Mouse (Mus musculus) liver, embryonic 12.5 days (tissue): ENCODE data around the gene Bbs9. TPM values are rescaled to one million over a fixed set of nuclear protein-coding genes. Genes with fewer than 3 reads are reported as not detected.

Experiments used
- ATAC-seq: fragments of 200-750 bp; cut with Nextera tagmentation; 2 replicates; pipeline ENCODE4 v1.8.0; 2017; ENCODE audit warnings: moderate number of reproducible peaks, mild to moderate bottlenecking, moderate library complexity
- H3K27ac ChIP-seq: fragments of 300-500 bp; sonication (generic); 2 replicates; pipeline ENCODE4 v1.5.1; 2016; ENCODE audit warnings: mild to moderate bottlenecking
- H3K27me3 ChIP-seq: fragments of 300-500 bp; sonication (generic); replicated peaks from 2 replicates; pipeline ENCODE4 v1.6.1; 2016; ENCODE audit warnings: mild to moderate bottlenecking, moderate library complexity
- H3K36me3 ChIP-seq: fragments of 300-500 bp; sonication (generic); 2 replicates; pipeline ENCODE4 v1.6.1; 2016; ENCODE audit warnings: mild to moderate bottlenecking, moderate library complexity
- H3K4me1 ChIP-seq: fragments of 300-500 bp; sonication (generic); 2 replicates; pipeline ENCODE4 v1.6.1; 2016
- H3K4me2 ChIP-seq: fragments of 300-500 bp; sonication (generic); 2 replicates; pipeline ENCODE4 v1.6.1; 2016; ENCODE audit warnings: mild to moderate bottlenecking, moderate library complexity
- H3K4me3 ChIP-seq: fragments of 300-500 bp; sonication (generic); 2 replicates; pipeline ENCODE4 v1.5.1; 2016; ENCODE audit warnings: mild to moderate bottlenecking, moderate library complexity
- H3K9ac ChIP-seq: fragments of 300-500 bp; sonication (generic); 2 replicates; pipeline ENCODE4 v1.6.1; 2016; ENCODE audit warnings: mild to moderate bottlenecking, moderate library complexity
- H3K9me3 ChIP-seq: fragments of 300-500 bp; sonication (generic); replicated peaks from 2 replicates; pipeline ENCODE4 v1.6.1; 2016; ENCODE audit warnings: mild to moderate bottlenecking, moderate library complexity
- WGBS: fragments of 180-500 bp; shearing (Covaris S2); methylation state at CpG from one replicate; pipeline ENCODE4 v1.1.7; 2016; ENCODE audit not compliant: insufficient replicate concordance; 5-methylcytosine and 5-hydroxymethylcytosine counted together
- polyA plus RNA-seq: library from polyadenylated mRNA; unstranded; fragments of >200 nt; fragmentation: Nextera tagmentation; extraction: Ambion mirVana; gene quantifications from 2 replicates; pipeline ENCODE4 v1.2.1, GENCODE M21; 2016

Bbs9 gene
- polyA plus RNA-seq, 1 experiment from 2014 or later = 5.4 TPM

GRCm38 (mm10) chr9:22651619-22652018, 176.1 kb downstream of the Bbs9 start:
- H3K9me3 ChIP-seq = no peaks in the 10 kb centered on the region; the same call in 1 of the 2 replicates
- no peaks in the 10 kb centered on the region for H3K27me3 ChIP-seq
- WGBS = 79% methylated on average over 3 of the region's 3 CpGs
- H3K4me3 ChIP-seq = no peak overlapping the region
- H3K9ac ChIP-seq = no peak overlapping the region
- no peaks in the 10 kb centered on the region for H3K36me3 ChIP-seq
- no peak overlapping the region for H3K27ac ChIP-seq
- H3K4me2 ChIP-seq = no peak overlapping the region
- ATAC-seq = no peak
- H3K4me1 ChIP-seq = no peaks in the 10 kb centered on the region

GRCm38 (mm10) chr9:22654726-22655393, 179.3 kb downstream of the Bbs9 start:
- H3K4me3 ChIP-seq = no peak overlapping the region
- H3K9ac ChIP-seq = no peak overlapping the region
- H3K27ac ChIP-seq = no peak overlapping the region
- no peaks in the 10 kb centered on the region for H3K4me1 ChIP-seq
- H3K9me3 ChIP-seq = no peaks in the 10 kb centered on the region; the same call in 1 of the 2 replicates
- ATAC-seq = no peak
- 64% methylated on average over 11 of the region's 11 CpGs for WGBS
- H3K36me3 ChIP-seq = no peaks in the 10 kb centered on the region
- H3K4me2 ChIP-seq = no peak overlapping the region
- no peaks in the 10 kb centered on the region for H3K27me3 ChIP-seq

GRCm38 (mm10) chr9:22657216-22657615, 181.7 kb downstream of the Bbs9 start:
- no peak for ATAC-seq
- Histone ChIP-seq H3K27me3 (no peaks in the 10 kb centered on the region), H3K9me3 (no peaks in the 10 kb centered on the region), H3K9ac (no peak overlapping the region), H3K36me3 (no peaks in the 10 kb centered on the region), H3K4me3 (no peak overlapping the region), H3K27ac (no peak overlapping the region), H3K4me1 (no peaks in the 10 kb centered on the region), H3K4me2 (no peak overlapping the region)
- 68% methylated on average over 5 of the region's 5 CpGs for WGBS

GRCm38 (mm10) chr9:22665155-22665554, 189.6 kb downstream of the Bbs9 start:
- Histone ChIP-seq H3K27me3 (no peaks in the 10 kb centered on the region), H3K9ac (no peak overlapping the region), H3K4me3 (no peak overlapping the region), H3K4me1 (no peaks in the 10 kb centered on the region), H3K4me2 (no peak overlapping the region), H3K9me3 (no peaks in the 10 kb centered on the region), H3K27ac (no peak overlapping the region), H3K36me3 (no peaks in the 10 kb centered on the region)
- WGBS = 69% methylated on average over 8 of the region's 8 CpGs
- ATAC-seq = no peak

GRCm38 (mm10) chr9:22672937-22673336, 197.4 kb downstream of the Bbs9 start:
- Histone ChIP-seq H3K4me2 (no peak overlapping the region), H3K36me3 (no peaks in the 10 kb centered on the region), H3K27ac (no peak overlapping the region), H3K9me3 (no peaks in the 10 kb centered on the region), H3K4me1 (0 out of 2 replicates have a peak, but pooled peaks cover 4% of the 10 kb centered on the region), H3K4me3 (no peak overlapping the region), H3K9ac (no peak overlapping the region), H3K27me3 (no peaks in the 10 kb centered on the region)
- no peak for ATAC-seq
- WGBS = 46% methylated on average over 2 of the region's 2 CpGs

- Histone ChIP-seq H3K4me2 (no peak overlapping the region), H3K9me3 (no peaks in the 10 kb centered on the region), H3K27ac (no peak overlapping the region), H3K4me3 (no peak overlapping the region), H3K36me3 (no peaks in the 10 kb centered on the region), H3K9ac (no peak overlapping the region), H3K4me1 (peaks cover 15% of the 10 kb centered on the region), H3K27me3 (no peaks in the 10 kb centered on the region)
- no peak for ATAC-seq
- WGBS = 73% methylated on average over 7 of the region's 7 CpGs
These were observed 201.8 kb downstream of the Bbs9 start for GRCm38 (mm10) chr9:22677132-22677829.

- Histone ChIP-seq H3K9me3 (no peaks in the 10 kb centered on the region), H3K9ac (no peak overlapping the region), H3K36me3 (no peaks in the 10 kb centered on the region), H3K27me3 (no peaks in the 10 kb centered on the region), H3K27ac (no peak overlapping the region), H3K4me2 (no peak overlapping the region), H3K4me3 (no peak overlapping the region), H3K4me1 (peaks cover 15% of the 10 kb centered on the region)
- 67% methylated on average over 4 of the region's 4 CpGs for WGBS
- ATAC-seq = no peak
These were observed 202.5 kb downstream of the Bbs9 start for GRCm38 (mm10) chr9:22677997-22678396.

- no peak for ATAC-seq
- Histone ChIP-seq H3K27me3 (no peaks in the 10 kb centered on the region), H3K36me3 (no peaks in the 10 kb centered on the region), H3K27ac (no peak overlapping the region), H3K9me3 (no peaks in the 10 kb centered on the region), H3K9ac (no peak overlapping the region), H3K4me2 (no peak overlapping the region), H3K4me1 (peaks cover 15% of the 10 kb centered on the region), H3K4me3 (no peak overlapping the region)
- 68% methylated on average over 4 of the region's 4 CpGs for WGBS
These were observed 203.0 kb downstream of the Bbs9 start for GRCm38 (mm10) chr9:22678496-22678895.

- no peaks in the 10 kb centered on the region for H3K27me3 ChIP-seq
- peaks cover 19% of the 10 kb centered on the region for H3K4me1 ChIP-seq
- no peak overlapping the region for H3K27ac ChIP-seq
- H3K4me3 ChIP-seq = no peak overlapping the region
- peak; percentile 73 for ATAC-seq
- H3K36me3 ChIP-seq = no peaks in the 10 kb centered on the region
- H3K9ac ChIP-seq = no peak overlapping the region
- no peaks in the 10 kb centered on the region for H3K9me3 ChIP-seq
- WGBS = 75% methylated on average over 4 of the region's 4 CpGs
- no peak overlapping the region for H3K4me2 ChIP-seq
These were observed 204.0 kb downstream of the Bbs9 start for GRCm38 (mm10) chr9:22679485-22679884.

GRCm38 (mm10) chr9:22680031-22680430, 204.5 kb downstream of the Bbs9 start:
- Histone ChIP-seq H3K4me2 (peak overlapping the region; percentile 49), H3K9me3 (no peaks in the 10 kb centered on the region), H3K4me3 (no peak overlapping the region), H3K27ac (no peak overlapping the region), H3K36me3 (no peaks in the 10 kb centered on the region), H3K4me1 (peaks cover 23% of the 10 kb centered on the region), H3K27me3 (no peaks in the 10 kb centered on the region), H3K9ac (no peak overlapping the region)
- peak; percentile 84 for ATAC-seq
- 39% methylated on average over 12 of the region's 12 CpGs for WGBS

GRCm38 (mm10) chr9:22680484-22680883, 205.0 kb downstream of the Bbs9 start:
- WGBS = 74% methylated on average over 1 of the region's 1 CpGs
- H3K27ac ChIP-seq = no peak overlapping the region
- H3K4me1 ChIP-seq = peaks cover 27% of the 10 kb centered on the region
- H3K9me3 ChIP-seq = no peaks in the 10 kb centered on the region
- ATAC-seq = no peak
- no peaks in the 10 kb centered on the region for H3K36me3 ChIP-seq
- H3K9ac ChIP-seq = no peak overlapping the region
- H3K27me3 ChIP-seq = no peaks in the 10 kb centered on the region
- no peak overlapping the region for H3K4me3 ChIP-seq
- H3K4me2 ChIP-seq = peak overlapping the region; percentile 49; the same call in 1 of the 2 replicates

GRCm38 (mm10) chr9:22683786-22684185, 208.3 kb downstream of the Bbs9 start:
- H3K4me3 ChIP-seq = no peak overlapping the region
- H3K4me1 ChIP-seq = peaks cover 25% of the 10 kb centered on the region
- no peaks in the 10 kb centered on the region for H3K36me3 ChIP-seq
- H3K9ac ChIP-seq = no peak overlapping the region
- H3K9me3 ChIP-seq = no peaks in the 10 kb centered on the region
- H3K4me2 ChIP-seq = no peak overlapping the region
- H3K27ac ChIP-seq = no peak overlapping the region
- ATAC-seq = no peak
- WGBS = 67% methylated on average over 3 of the region's 3 CpGs
- H3K27me3 ChIP-seq = no peaks in the 10 kb centered on the region
